Mouse (Mus musculus) lung, postnatal 0 days (tissue): ENCODE measurements around the gene Ctla2b. TPM values are rescaled to one million over a fixed set of nuclear protein-coding genes. Genes with fewer than 3 reads are reported as not detected.

ENCODE experiments used
- ATAC-seq: fragments of 200-750 bp; cut with Nextera tagmentation; 2 replicates; pipeline ENCODE4 v1.8.0; 2017; ENCODE audit warnings: moderate library complexity
- DNase-seq: peaks from one replicate; pipeline ENCODE4 v3.0.0-alpha.2; 2016; ENCODE audit warnings: low spot score
- H3K27ac ChIP-seq: fragments of 300-500 bp; sonication (generic); 2 replicates; pipeline ENCODE4 v1.5.1; 2014; ENCODE audit warnings: antibody characterized with exemption, mild to moderate bottlenecking, low read length, mixed read lengths
- H3K27me3 ChIP-seq: fragments of 300-500 bp; sonication (generic); replicated peaks from 2 replicates; pipeline ENCODE4 v1.6.1; 2014; ENCODE audit warnings: low read length, mixed read lengths; ENCODE audit not compliant: insufficient read depth
- H3K36me3 ChIP-seq: fragments of 300-500 bp; sonication (generic); 2 replicates; pipeline ENCODE4 v1.6.1; 2014; ENCODE audit warnings: low read length, mixed read lengths; ENCODE audit not compliant: insufficient read depth
- H3K4me1 ChIP-seq: fragments of 300-500 bp; sonication (generic); 2 replicates; pipeline ENCODE4 v1.6.1; 2014; ENCODE audit warnings: antibody characterized with exemption, low read depth, low read length, mixed read lengths; ENCODE audit not compliant: insufficient read depth
- H3K4me2 ChIP-seq: fragments of 300-500 bp; sonication (generic); replicated peaks from 2 replicates; pipeline ENCODE4 v1.6.1; 2014; ENCODE audit warnings: low read depth, mild to moderate bottlenecking, low read length, moderate library complexity, mixed read lengths
- H3K4me3 ChIP-seq: fragments of 300-500 bp; sonication (generic); 2 replicates; pipeline ENCODE4 v1.5.1; 2014; ENCODE audit warnings: low read depth, low read length
- H3K9ac ChIP-seq: fragments of 300-500 bp; sonication (generic); replicated peaks from 2 replicates; pipeline ENCODE4 v1.6.1; 2014; ENCODE audit warnings: low read depth, mild to moderate bottlenecking
- H3K9me3 ChIP-seq: fragments of 300-500 bp; sonication (generic); 2 replicates; pipeline ENCODE4 v1.6.1; 2016; ENCODE audit warnings: low read length, mixed read lengths
- CTCF ChIP-seq: IDR thresholded peaks from 2 replicates; pipeline ENCODE4 v1.5.1; 2016; ENCODE audit warnings: antibody characterized with exemption, mild to moderate bottlenecking
- EP300 ChIP-seq: IDR thresholded peaks from 2 replicates; pipeline ENCODE4 v1.6.1; 2016; ENCODE audit warnings: antibody characterized with exemption, mild to moderate bottlenecking, control low read depth
- WGBS: fragments of 180-500 bp; shearing (Covaris S2); extraction: QIAGEN DNeasy Blood & Tissue Kit; methylation state at CpG from one replicate; pipeline ENCODE4 v1.1.7; 2014; 5-methylcytosine and 5-hydroxymethylcytosine counted together
- polyA plus RNA-seq: library from polyadenylated mRNA; unstranded; fragments of >200 nt; fragmentation: Nextera tagmentation; extraction: Ambion mirVana; gene quantifications from 2 replicates; pipeline ENCODE4 v1.2.1, GENCODE M21; 2015

Ctla2b gene
- polyA plus RNA-seq, 1 experiment from 2014 or later = 13.4 TPM

DNA sequence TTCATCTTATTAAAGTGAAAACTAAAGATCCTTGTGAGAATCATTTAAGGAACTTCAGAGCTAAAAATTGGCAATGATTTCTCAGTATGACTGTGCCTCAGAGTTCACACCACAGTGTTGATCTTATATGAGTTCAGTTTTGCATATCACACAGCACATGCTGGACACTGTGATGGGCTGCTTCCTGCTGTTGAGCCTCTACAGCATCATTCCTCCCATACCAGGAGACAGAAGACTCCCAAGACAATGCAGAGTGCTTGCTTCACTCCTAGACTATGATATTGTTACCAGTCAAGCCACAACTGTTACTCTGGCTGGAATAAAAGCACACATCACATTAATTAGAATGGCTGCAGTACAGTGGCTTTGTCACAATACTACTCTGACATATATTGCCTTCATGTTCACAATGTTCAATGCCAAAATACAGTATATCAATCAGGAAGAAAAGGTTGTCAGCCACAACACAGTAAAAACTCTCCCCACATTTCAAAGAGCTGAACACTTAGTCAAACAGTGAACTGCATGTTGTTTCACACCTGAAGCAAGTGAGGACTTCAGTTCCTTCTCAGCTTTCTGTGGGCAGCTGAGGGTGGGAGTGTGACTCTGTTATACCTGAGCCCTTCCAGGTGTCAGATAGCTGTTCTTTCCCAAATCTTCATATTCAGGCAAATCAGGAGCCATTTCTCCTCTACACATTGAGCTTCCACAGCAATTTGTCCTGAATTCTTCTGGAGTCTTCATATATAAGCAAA lies 1.7 kb downstream of the Ctla2b start:
- H3K9ac ChIP-seq = no peak overlapping the region
- no peak for ATAC-seq
- H3K4me3 ChIP-seq = no peak overlapping the region
- no peaks in the 10 kb centered on the region for H3K4me1 ChIP-seq
- TF ChIP-seq EP300 = no peak
- no peak for TF ChIP-seq CTCF
- H3K4me2 ChIP-seq = no peak overlapping the region
- no peaks in the 10 kb centered on the region for H3K27me3 ChIP-seq
- H3K36me3 ChIP-seq = no peaks in the 10 kb centered on the region
- DNase-seq = no peak
- H3K27ac ChIP-seq = no peak overlapping the region
- H3K9me3 ChIP-seq = no peaks in the 10 kb centered on the region

DNA sequence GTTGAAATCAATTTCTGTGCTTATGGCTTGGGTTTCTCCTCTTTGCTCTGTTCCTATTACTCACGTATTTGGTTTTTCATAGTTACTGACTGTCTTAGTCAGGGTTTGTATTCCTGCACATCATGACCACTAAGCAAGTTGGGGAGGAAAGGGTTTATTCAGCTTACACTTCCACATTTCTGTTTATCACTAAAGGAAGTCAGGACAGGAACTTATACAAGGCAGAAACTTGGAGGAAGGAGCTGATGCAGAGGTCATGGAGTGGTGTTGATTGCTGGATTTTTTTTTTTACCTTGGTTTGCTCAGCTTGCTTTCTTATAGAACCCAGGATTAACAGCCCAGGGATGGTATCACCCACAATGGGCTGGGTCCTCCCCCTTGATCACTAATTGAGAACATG lies 4.9 kb downstream of the Ctla2b start:
- no peaks in the 10 kb centered on the region for H3K27me3 ChIP-seq
- H3K9ac ChIP-seq = no peak overlapping the region
- no peak overlapping the region for H3K27ac ChIP-seq
- no peak for ATAC-seq
- no peak overlapping the region for H3K4me3 ChIP-seq
- H3K4me2 ChIP-seq = no peak overlapping the region
- WGBS = 67% methylated on average over 1 of the region's 1 CpGs
- no peak for TF ChIP-seq CTCF
- no peak for DNase-seq
- no peaks in the 10 kb centered on the region for H3K9me3 ChIP-seq
- no peaks in the 10 kb centered on the region for H3K4me1 ChIP-seq
- no peaks in the 10 kb centered on the region for H3K36me3 ChIP-seq

DNA sequence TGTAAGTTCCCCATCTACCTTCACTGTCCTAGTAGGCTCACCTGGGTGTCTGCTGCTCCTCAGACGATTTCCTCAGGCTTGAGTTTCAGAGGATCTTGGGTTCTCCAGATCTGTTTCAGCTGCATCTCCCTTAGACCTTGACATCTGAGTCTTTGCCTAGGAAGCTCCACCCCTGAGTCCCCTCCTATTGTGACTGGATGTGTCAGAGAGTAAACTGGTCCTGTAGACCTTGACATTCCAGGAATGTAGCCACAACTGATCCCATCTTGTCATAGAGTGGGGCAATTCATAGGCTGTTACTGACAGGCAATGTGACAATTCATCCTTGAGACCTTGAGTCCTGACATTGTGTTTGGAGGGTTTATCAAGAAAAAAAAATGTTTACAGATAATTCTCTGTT lies 33.0 kb downstream of the Ctla2b start, which contains the start of gene 4930486L24Rik:
Gene 4930486L24Rik, minus strand, starts transcription at position 195 of the 400 bp plus-strand sequence.
- Histone ChIP-seq H3K27ac (no peak within 1 kb of the TSS), H3K4me1 (no peaks in the 10 kb centered on the region), H3K36me3 (no peaks in the 10 kb centered on the region), H3K27me3 (no peaks in the 10 kb centered on the region), H3K4me2 (no peak within 1 kb of the TSS), H3K4me3 (no peak within 1 kb of the TSS), H3K9me3 (no peaks in the 10 kb centered on the region), H3K9ac (no peak within 1 kb of the TSS)
- no peak for DNase-seq
- no peak for TF ChIP-seq EP300
- ATAC-seq = no peak
- 54% methylated on average over 1 of the region's 1 CpGs for WGBS

DNA sequence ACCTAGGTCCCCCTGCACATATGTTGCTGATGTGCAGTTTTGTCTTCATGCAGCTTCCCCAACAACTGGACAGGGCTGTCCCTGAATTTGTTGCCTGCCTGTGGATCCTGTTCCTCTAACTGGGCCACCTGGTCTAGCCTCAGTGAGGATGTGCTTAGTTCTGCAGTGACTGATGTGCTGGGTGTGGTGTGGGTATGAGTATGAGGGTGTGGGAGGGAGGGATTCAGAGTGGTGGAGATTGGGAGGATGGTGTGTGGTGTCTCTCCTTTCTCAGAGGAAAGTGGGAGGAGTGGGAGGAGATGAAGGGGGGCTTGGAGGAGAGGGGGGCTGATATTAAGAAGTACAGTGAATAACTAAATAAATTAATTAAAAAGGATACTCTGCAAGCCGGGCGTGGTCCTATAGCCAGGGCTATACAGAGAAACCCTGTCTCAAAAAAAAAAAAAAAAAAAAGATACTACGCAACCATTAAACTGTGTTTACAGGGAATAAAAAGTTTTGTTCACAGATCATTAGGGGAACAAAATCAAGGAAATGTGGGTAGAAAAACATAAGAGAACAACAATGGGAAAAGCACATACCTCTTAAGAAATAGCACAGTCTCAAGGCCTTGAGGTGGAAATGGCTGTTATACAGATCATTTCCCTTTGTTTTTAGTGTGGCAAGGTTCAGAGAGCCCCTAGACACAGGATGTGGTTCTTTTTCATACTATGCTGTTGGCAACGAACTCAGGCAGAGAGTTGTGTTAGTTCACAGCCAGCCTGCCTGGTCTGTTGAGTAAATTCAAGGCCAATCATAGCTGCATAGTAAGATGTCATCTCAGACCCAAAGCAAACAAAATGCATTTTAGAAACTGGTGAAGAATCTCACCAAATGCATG lies 48.8 kb downstream of the Ctla2b start:
- TF ChIP-seq EP300 (peak; percentile 76), CTCF (no peak)
- H3K27ac ChIP-seq = peak overlapping the region; percentile 43; the same call in 1 of the 2 replicates
- WGBS = 63% methylated on average over 4 of the region's 4 CpGs
- H3K4me2 ChIP-seq = no peak overlapping the region
- H3K9me3 ChIP-seq = no peaks in the 10 kb centered on the region
- H3K9ac ChIP-seq = no peak overlapping the region
- H3K36me3 ChIP-seq = no peaks in the 10 kb centered on the region
- no peaks in the 10 kb centered on the region for H3K27me3 ChIP-seq
- ATAC-seq = peak; percentile 84
- no peak overlapping the region for H3K4me3 ChIP-seq
- DNase-seq = peak; percentile 52
- no peaks in the 10 kb centered on the region for H3K4me1 ChIP-seq

Other genes starting within 250 kb of the Ctla2b start
- not detected in 2 replicates for gene BC051665, start 111.1 kb downstream of the Ctla2b start, polyA plus RNA-seq
- not detected in 2 replicates for gene Ctsll3, start 94.6 kb downstream of the Ctla2b start, polyA plus RNA-seq
- gene 4930486L24Rik, start 33.0 kb downstream of the Ctla2b start, polyA plus RNA-seq = 0.32 TPM in 1 of 2 replicates, not detected in the other
- gene Gm49392, start 553 bp downstream of the Ctla2b start, polyA plus RNA-seq = 1.3 and 1.8 TPM in 2 replicates
- gene Tpbpb, start 7.4 kb upstream of the Ctla2b start, polyA plus RNA-seq = not detected in 2 replicates
- not detected in 2 replicates for gene Gm49393, start 38.1 kb upstream of the Ctla2b start, polyA plus RNA-seq
- gene Gm49391, start 39.1 kb upstream of the Ctla2b start, polyA plus RNA-seq = 7.5 and 10.6 TPM in 2 replicates
- gene Ctla2a, start 39.2 kb upstream of the Ctla2b start, polyA plus RNA-seq = 288 and 434 TPM in 2 replicates
- not detected in 2 replicates for gene Tpbpa, start 44.5 kb upstream of the Ctla2b start, polyA plus RNA-seq
- gene Ctsj, start 108.5 kb upstream of the Ctla2b start, polyA plus RNA-seq = not detected in 2 replicates
- not detected in 2 replicates for gene Ctsq, start 143.2 kb upstream of the Ctla2b start, polyA plus RNA-seq